Mouse (Mus musculus): ENCODE measurements around the gene Tmem232.

DNA sequence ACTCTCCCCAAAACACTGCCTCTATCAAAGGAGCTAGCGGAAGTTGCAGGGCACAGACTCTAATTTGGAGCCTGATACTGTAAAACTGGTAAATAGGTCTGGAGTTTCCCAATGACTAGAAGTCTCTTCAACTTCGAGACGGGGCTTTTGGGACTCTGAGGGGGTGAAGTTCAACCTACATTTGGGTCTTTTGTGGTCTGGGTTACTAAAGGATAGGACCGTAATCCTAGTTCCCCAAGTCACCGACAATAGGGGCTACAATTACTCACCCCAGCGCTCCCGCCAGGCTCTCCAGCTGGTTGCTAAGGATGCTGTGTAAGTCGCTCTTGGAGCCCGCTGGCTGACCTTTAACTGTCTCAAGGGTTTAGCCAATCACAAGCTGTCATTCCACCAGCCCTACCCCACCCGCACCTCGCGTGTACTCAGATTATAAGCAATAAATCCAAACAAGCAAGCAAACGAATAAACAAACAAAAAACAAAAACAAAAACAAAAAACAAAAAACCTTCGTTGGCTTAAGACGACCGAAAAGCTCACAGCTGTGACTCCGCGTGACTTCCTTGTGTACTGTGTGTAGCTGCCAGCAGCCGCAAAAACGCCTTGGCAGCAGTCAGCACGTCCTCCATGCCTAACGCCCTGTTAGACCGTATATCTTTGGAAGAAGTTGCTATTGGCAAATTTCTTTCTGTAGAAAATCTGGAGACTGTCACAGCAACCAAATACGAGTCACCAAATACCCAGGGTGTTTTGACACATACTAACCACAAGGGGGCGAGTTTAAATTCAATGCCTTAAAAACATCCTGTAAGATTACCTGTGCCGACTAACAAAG lies at the start of gene Tmem232:
- peak; percentile 58 for TF ChIP-seq CTCF (IDR thresholded peaks at IDR 0.05; ENCODE audit: low read depth)
- TF ChIP-seq EP300 (IDR thresholded peaks at IDR 0.05; ENCODE audit: low read depth): no peak

Data from heart, postnatal 0 days (tissue).